Mouse (Mus musculus): ENCODE measurements around the gene Fry. TPM values are rescaled to one million over a fixed set of nuclear protein-coding genes. Genes with fewer than 3 reads are reported as not detected.

Fry gene
- polyA plus RNA-seq, 1 experiment, result 5.6 TPM

DNA sequence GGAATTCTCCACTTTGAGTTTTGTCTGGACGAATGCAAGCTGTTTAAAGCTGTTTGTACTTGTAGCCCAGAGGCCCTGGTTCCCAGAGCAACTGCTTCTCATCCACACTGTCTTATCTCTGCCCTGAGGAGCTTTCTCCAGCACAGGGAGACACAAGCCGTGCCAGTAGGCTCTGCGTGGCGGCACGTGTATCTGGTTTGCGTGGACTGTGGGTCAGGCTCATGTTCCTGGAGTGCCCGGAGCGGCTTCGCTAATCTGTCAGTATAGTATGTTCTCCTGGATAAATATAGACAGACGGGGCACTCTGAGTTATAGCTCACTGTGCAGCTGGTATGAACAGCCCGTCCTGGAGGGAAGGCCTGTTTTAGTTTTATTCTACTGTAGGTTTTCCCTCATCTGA is 176.7 kb downstream of the Fry start:
- Histone ChIP-seq H3K4me3 (ENCODE audit: low read depth, low read length) (no peak overlapping the region), H3K36me3 (ENCODE audit: control insufficient read depth, insufficient read depth, low read length) (no peaks in the 10 kb centered on the region), H3K4me1 (ENCODE audit: control insufficient read depth, insufficient read depth, insufficient read length, low read length) (peaks cover 6% of the 10 kb centered on the region; the same call in 1 of the 2 replicates), H3K27me3 (ENCODE audit: control insufficient read depth, insufficient read depth, low read length) (no peaks in the 10 kb centered on the region), H3K27ac (ENCODE audit: insufficient read depth, low read depth, low read length) (peak overlapping the region; percentile 47)
- WGBS, result 81% methylated on average over 11 of the region's 11 CpGs
- TF ChIP-seq POLR2A (IDR thresholded peaks at IDR 0.05; ENCODE audit: low read depth, low read length), result no peak
- TF ChIP-seq CTCF (IDR thresholded peaks at IDR 0.05; ENCODE audit: extremely low read depth, insufficient read length, insufficient replicate concordance, low read depth, low read length), result no peak

DNA sequence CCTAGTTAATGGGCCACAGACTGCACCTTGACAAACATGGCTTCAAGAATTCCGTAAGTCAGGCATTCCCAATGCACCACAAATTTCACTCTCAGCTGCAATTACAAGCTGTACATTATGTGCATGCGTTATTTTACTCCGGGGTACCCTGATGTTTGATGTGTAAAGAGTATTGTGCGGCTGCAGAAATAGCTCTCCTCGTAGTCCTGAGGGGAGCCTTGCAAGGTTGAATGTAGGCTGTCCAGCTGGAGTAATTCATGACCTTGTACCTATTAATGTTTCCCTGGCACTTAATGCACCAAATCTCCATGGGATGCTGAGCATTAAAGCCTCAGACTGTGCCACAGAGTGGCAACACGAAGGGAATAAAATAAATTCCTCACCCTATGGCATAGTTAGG is 180.5 kb downstream of the Fry start:
- TF ChIP-seq CTCF (IDR thresholded peaks at IDR 0.05; ENCODE audit: extremely low read depth, insufficient read length, insufficient replicate concordance, low read depth, low read length), result no peak
- no peak for TF ChIP-seq POLR2A (IDR thresholded peaks at IDR 0.05; ENCODE audit: low read depth, low read length)
- 81% methylated on average over 6 of the region's 6 CpGs for WGBS
- H3K4me1 ChIP-seq (ENCODE audit: control insufficient read depth, insufficient read depth, insufficient read length, low read length), result no peaks in the 10 kb centered on the region
- no peaks in the 10 kb centered on the region for H3K36me3 ChIP-seq (ENCODE audit: control insufficient read depth, insufficient read depth, low read length)
- H3K27me3 ChIP-seq (ENCODE audit: control insufficient read depth, insufficient read depth, low read length), result no peaks in the 10 kb centered on the region
- no peak overlapping the region for H3K27ac ChIP-seq (ENCODE audit: insufficient read depth, low read depth, low read length)
- H3K4me3 ChIP-seq (ENCODE audit: low read depth, low read length), result no peak overlapping the region

DNA sequence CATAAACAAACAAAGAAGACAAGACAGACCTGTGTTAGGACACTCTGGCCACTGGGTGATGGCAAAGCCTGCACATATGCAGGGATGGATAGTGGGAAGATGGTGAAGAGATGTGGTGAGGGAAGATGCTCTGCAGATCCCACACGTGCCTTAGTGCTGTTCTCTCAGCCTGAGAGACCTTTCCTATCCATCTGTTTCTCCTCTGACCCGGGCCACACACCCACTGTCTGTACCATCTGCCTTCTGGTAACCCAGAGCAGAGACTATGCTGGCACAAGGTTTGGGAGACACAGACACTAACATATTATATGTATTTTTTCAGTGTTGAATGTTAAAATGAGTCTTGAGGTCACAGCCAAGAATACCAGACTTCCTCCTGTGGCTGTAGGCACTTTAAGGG is 183.7 kb downstream of the Fry start:
- Histone ChIP-seq H3K27ac (ENCODE audit: insufficient read depth, low read depth, low read length) (no peak overlapping the region), H3K4me3 (ENCODE audit: low read depth, low read length) (no peak overlapping the region), H3K27me3 (ENCODE audit: control insufficient read depth, insufficient read depth, low read length) (no peaks in the 10 kb centered on the region), H3K4me1 (ENCODE audit: control insufficient read depth, insufficient read depth, insufficient read length, low read length) (no peaks in the 10 kb centered on the region), H3K36me3 (ENCODE audit: control insufficient read depth, insufficient read depth, low read length) (no peaks in the 10 kb centered on the region)
- WGBS, result 83% methylated on average over 2 of the region's 2 CpGs
- no peak for TF ChIP-seq CTCF (IDR thresholded peaks at IDR 0.05; ENCODE audit: extremely low read depth, insufficient read length, insufficient replicate concordance, low read depth, low read length)
- TF ChIP-seq POLR2A (IDR thresholded peaks at IDR 0.05; ENCODE audit: low read depth, low read length), result no peak

GRCm38 (mm10) chr5:150302996-150303395 is 184.6 kb downstream of the Fry start:
- Histone ChIP-seq H3K4me3 (ENCODE audit: low read depth, low read length) (no peak overlapping the region), H3K36me3 (ENCODE audit: control insufficient read depth, insufficient read depth, low read length) (no peaks in the 10 kb centered on the region), H3K4me1 (ENCODE audit: control insufficient read depth, insufficient read depth, insufficient read length, low read length) (no peaks in the 10 kb centered on the region), H3K27ac (ENCODE audit: insufficient read depth, low read depth, low read length) (no peak overlapping the region), H3K27me3 (ENCODE audit: control insufficient read depth, insufficient read depth, low read length) (no peaks in the 10 kb centered on the region)
- TF ChIP-seq POLR2A (IDR thresholded peaks at IDR 0.05; ENCODE audit: low read depth, low read length) (no peak), CTCF (IDR thresholded peaks at IDR 0.05; ENCODE audit: extremely low read depth, insufficient read length, insufficient replicate concordance, low read depth, low read length) (no peak)
- WGBS, result 68% methylated on average over 5 of the region's 5 CpGs

DNA sequence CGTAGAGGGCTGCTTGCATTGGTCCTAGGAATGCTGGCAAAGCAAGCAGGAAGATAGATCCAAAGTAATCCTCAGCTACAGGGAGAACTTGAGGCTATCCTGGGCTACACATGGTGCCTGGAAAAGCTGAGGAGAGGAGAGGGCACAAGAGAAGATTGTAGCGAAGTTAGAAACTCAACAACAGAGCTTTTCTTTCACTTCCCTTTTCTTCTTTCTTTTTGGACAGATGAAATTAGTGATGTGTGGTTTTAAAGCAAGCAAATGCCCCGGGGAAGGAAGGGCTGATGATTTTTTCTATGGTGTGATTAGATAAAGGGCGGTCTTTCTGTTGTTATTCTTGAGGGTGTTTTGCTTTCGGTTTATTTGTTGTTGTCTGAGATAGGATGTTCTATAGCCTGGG is 188.1 kb downstream of the Fry start:
- H3K27ac ChIP-seq (ENCODE audit: insufficient read depth, low read depth, low read length), result no peak overlapping the region
- H3K4me3 ChIP-seq (ENCODE audit: low read depth, low read length), result no peak overlapping the region
- H3K4me1 ChIP-seq (ENCODE audit: control insufficient read depth, insufficient read depth, insufficient read length, low read length), result no peaks in the 10 kb centered on the region
- TF ChIP-seq CTCF (IDR thresholded peaks at IDR 0.05; ENCODE audit: extremely low read depth, insufficient read length, insufficient replicate concordance, low read depth, low read length), result no peak
- TF ChIP-seq POLR2A (IDR thresholded peaks at IDR 0.05; ENCODE audit: low read depth, low read length), result no peak
- H3K36me3 ChIP-seq (ENCODE audit: control insufficient read depth, insufficient read depth, low read length), result no peaks in the 10 kb centered on the region
- WGBS, result 75% methylated on average over 5 of the region's 5 CpGs
- H3K27me3 ChIP-seq (ENCODE audit: control insufficient read depth, insufficient read depth, low read length), result no peaks in the 10 kb centered on the region

- 65% methylated on average over 2 of the region's 2 CpGs for WGBS
- Histone ChIP-seq H3K4me1 (ENCODE audit: control insufficient read depth, insufficient read depth, insufficient read length, low read length) (no peaks in the 10 kb centered on the region), H3K36me3 (ENCODE audit: control insufficient read depth, insufficient read depth, low read length) (no peaks in the 10 kb centered on the region), H3K4me3 (ENCODE audit: low read depth, low read length) (no peak overlapping the region), H3K27ac (ENCODE audit: insufficient read depth, low read depth, low read length) (no peak overlapping the region), H3K27me3 (ENCODE audit: control insufficient read depth, insufficient read depth, low read length) (no peaks in the 10 kb centered on the region)
- no peak for TF ChIP-seq CTCF (IDR thresholded peaks at IDR 0.05; ENCODE audit: extremely low read depth, insufficient read length, insufficient replicate concordance, low read depth, low read length)
- no peak for TF ChIP-seq POLR2A (IDR thresholded peaks at IDR 0.05; ENCODE audit: low read depth, low read length)
Measured at GRCm38 (mm10) chr5:150313229-150313628, 194.8 kb downstream of the Fry start.

DNA sequence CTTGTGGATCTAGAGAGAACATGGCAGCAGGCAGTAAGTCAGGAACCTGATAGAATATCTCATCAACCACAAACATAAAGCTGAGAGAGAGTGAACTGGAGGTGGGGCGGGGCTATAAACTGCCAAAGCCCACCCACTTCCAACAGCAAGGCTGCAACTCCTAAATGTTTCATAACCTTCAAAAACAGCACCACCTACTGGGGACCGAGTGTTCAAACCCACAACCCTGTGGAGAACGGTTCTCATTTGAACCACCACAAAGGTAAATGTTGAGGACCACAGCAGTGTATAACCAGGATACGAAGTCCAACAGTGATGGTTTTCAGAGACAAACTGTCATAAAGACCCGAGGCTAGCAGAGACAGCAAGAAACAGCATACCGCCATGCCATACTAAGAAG is 196.1 kb downstream of the Fry start:
- Histone ChIP-seq H3K4me3 (ENCODE audit: low read depth, low read length) (no peak overlapping the region), H3K4me1 (ENCODE audit: control insufficient read depth, insufficient read depth, insufficient read length, low read length) (no peaks in the 10 kb centered on the region), H3K27me3 (ENCODE audit: control insufficient read depth, insufficient read depth, low read length) (no peaks in the 10 kb centered on the region), H3K36me3 (ENCODE audit: control insufficient read depth, insufficient read depth, low read length) (no peaks in the 10 kb centered on the region), H3K27ac (ENCODE audit: insufficient read depth, low read depth, low read length) (no peak overlapping the region)
- TF ChIP-seq POLR2A (IDR thresholded peaks at IDR 0.05; ENCODE audit: low read depth, low read length) (no peak), CTCF (IDR thresholded peaks at IDR 0.05; ENCODE audit: extremely low read depth, insufficient read length, insufficient replicate concordance, low read depth, low read length) (no peak)
- 91% methylated on average over 6 of the region's 6 CpGs for WGBS

DNA sequence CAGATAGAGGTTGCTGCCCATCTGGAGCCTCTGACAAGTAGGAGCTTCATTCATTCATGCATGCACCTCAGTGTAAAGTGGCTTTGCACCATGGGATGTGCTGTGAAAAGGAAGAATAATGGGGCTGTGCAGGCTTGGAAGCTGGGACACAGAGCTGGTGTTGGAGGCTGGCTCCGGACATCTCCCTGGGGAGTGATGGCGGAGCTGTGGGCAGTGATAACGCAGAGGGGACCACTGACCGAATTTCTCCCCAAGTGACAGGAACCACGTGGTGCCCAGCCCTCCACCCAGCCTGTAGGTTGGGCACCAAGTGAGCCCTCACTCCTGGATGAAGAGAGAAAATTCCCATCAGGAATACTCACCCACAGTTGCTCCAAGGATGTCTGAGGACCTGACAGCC is 207.0 kb downstream of the Fry start:
- 70% methylated on average over 5 of the region's 5 CpGs for WGBS
- no peak overlapping the region for H3K27ac ChIP-seq (ENCODE audit: insufficient read depth, low read depth, low read length)
- H3K4me3 ChIP-seq (ENCODE audit: low read depth, low read length), result no peak overlapping the region
- no peaks in the 10 kb centered on the region for H3K4me1 ChIP-seq (ENCODE audit: control insufficient read depth, insufficient read depth, insufficient read length, low read length)
- no peaks in the 10 kb centered on the region for H3K27me3 ChIP-seq (ENCODE audit: control insufficient read depth, insufficient read depth, low read length)
- TF ChIP-seq CTCF (IDR thresholded peaks at IDR 0.05; ENCODE audit: extremely low read depth, insufficient read length, insufficient replicate concordance, low read depth, low read length), result no peak
- no peak for TF ChIP-seq POLR2A (IDR thresholded peaks at IDR 0.05; ENCODE audit: low read depth, low read length)
- no peaks in the 10 kb centered on the region for H3K36me3 ChIP-seq (ENCODE audit: control insufficient read depth, insufficient read depth, low read length)
